Comparison of ENCODE assay signal across 9 mouse cellular contexts in the genomic region with DNA sequence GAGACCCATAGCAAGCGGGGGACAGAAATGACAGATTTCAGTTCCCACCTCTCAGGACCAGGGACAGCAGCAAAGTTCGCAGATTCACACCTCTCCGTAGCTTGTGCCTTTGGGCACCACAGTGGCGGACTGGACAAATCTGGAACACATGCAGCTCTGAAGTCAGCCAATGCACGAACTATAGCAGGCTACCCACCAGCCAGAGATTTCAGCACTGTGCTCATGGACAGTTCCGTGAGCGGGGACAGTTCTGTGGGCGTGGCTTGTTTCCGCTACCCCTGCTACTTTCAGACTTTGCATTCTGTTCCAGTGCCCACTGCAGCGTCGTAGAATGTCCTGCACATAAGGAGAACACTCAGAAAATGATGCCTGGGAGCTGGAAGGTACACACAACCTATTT. TPM values are rescaled to one million over a fixed set of nuclear protein-coding genes. Genes with fewer than 3 reads are reported as not detected.
A peak's percentile ranks its signal among the peaks of the same experiment; 100 is the strongest.
DNase-seq lines count a peak whose midpoint lies in the region; ATAC-seq and TF ChIP-seq lines count a peak whose summit lies in the region.
"Had no signal": no experiment of that assay in that cellular context is flagged by ENCODE, and none has a peak within 500 bp of the region (broad histone marks: within the 10 kb centered on the region; RNA-seq: fewer than 3 reads in every experiment).

No protein-coding gene starts in this region.

- H3K36me3 ChIP-seq in midbrain, embryonic 10.5 days = no peaks in the 10 kb centered on the region
- H3K36me3 ChIP-seq in midbrain, embryonic 16.5 days (ENCODE audit: control insufficient read depth, insufficient read depth, low read length) = no peaks in the 10 kb centered on the region
- no peaks in the 10 kb centered on the region for H3K36me3 ChIP-seq in hindbrain, postnatal 0 days (ENCODE audit: insufficient read depth, low read length)
- H3K36me3 ChIP-seq in myocyte (ENCODE audit: control insufficient read depth, insufficient read depth) = no peaks in the 10 kb centered on the region
- H3K36me3 ChIP-seq: heart, embryonic 15.5 days had no signal

- no peaks in the 10 kb centered on the region for H3K79me2 ChIP-seq in myocyte (ENCODE audit: control insufficient read depth, insufficient read depth)

- H3K4me3 ChIP-seq in midbrain, embryonic 10.5 days = no peak overlapping the region
- H3K4me3 ChIP-seq in midbrain, embryonic 16.5 days (ENCODE audit: low read depth, low read length) = no peak overlapping the region
- H3K4me3 ChIP-seq in hindbrain, postnatal 0 days (ENCODE audit: low read length) = no peak overlapping the region
- H3K4me3 ChIP-seq in myocyte = no peak overlapping the region
- H3K4me3 ChIP-seq: heart, embryonic 15.5 days had no signal

- H3K9me3 ChIP-seq in midbrain, embryonic 10.5 days (replicated peaks) = peaks cover 3% of the 10 kb centered on the region; the same call in 1 of the 2 replicates
- no peaks in the 10 kb centered on the region for H3K9me3 ChIP-seq in midbrain, embryonic 16.5 days (replicated peaks; ENCODE audit: control insufficient read depth, low read length, poor library complexity, severe bottlenecking)
- H3K9me3 ChIP-seq in hindbrain, postnatal 0 days (ENCODE audit: low read length) = no peaks in the 10 kb centered on the region
- H3K9me3 ChIP-seq: heart, embryonic 15.5 days had no signal

- TF ChIP-seq POLR2A in myocyte (IDR thresholded peaks at IDR 0.05; ENCODE audit: insufficient read length, low read depth) = no peak

- no peak overlapping the region for H3ac ChIP-seq in myocyte (ENCODE audit: control insufficient read depth, insufficient read length)

- no peak overlapping the region for H3K27ac ChIP-seq in midbrain, embryonic 10.5 days (replicated peaks)
- no peak overlapping the region for H3K27ac ChIP-seq in midbrain, embryonic 16.5 days (ENCODE audit: low read length)
- no peak overlapping the region for H3K27ac ChIP-seq in hindbrain, postnatal 0 days
- H3K27ac ChIP-seq: heart, embryonic 15.5 days had no signal

- H3K9ac ChIP-seq in midbrain, embryonic 16.5 days (ENCODE audit: low read depth, low read length) = no peak overlapping the region
- no peak overlapping the region for H3K9ac ChIP-seq in hindbrain, postnatal 0 days (replicated peaks; ENCODE audit: low read length)
- H3K9ac ChIP-seq: heart, embryonic 15.5 days had no signal

- no peak overlapping the region for H3K4me2 ChIP-seq in midbrain, embryonic 16.5 days (ENCODE audit: low read length)
- no peak overlapping the region for H3K4me2 ChIP-seq in hindbrain, postnatal 0 days (ENCODE audit: low read depth, low read length)
- H3K4me2 ChIP-seq in myocyte (ENCODE audit: low read depth) = no peak overlapping the region
- H3K4me2 ChIP-seq: heart, embryonic 15.5 days had no signal

- H3K4me1 ChIP-seq in midbrain, embryonic 10.5 days = no peaks in the 10 kb centered on the region
- H3K4me1 ChIP-seq in midbrain, embryonic 16.5 days (ENCODE audit: control insufficient read depth, insufficient read depth, low read length) = peaks cover 9% of the 10 kb centered on the region; the same call in 1 of the 2 replicates
- H3K4me1 ChIP-seq in hindbrain, postnatal 0 days (ENCODE audit: insufficient read depth, low read length) = peaks cover 5% of the 10 kb centered on the region; the same call in 1 of the 2 replicates
- H3K4me1 ChIP-seq: heart, embryonic 15.5 days had no signal

- WGBS in midbrain, embryonic 10.5 days = 26% methylated on average over 11 of the region's 11 CpGs
- WGBS in midbrain, embryonic 16.5 days = 18% methylated on average over 11 of the region's 11 CpGs
- WGBS in hindbrain, postnatal 0 days = 26% methylated on average over 11 of the region's 11 CpGs

- ATAC-seq in midbrain, embryonic 16.5 days = no peak
- ATAC-seq in hindbrain, postnatal 0 days = 0 out of 2 replicates have a peak, but pooled peaks have one; percentile 30
- no peak for ATAC-seq in cerebellum, adult (ENCODE audit: insufficient number of reproducible peaks, low FRiP score, low TSS enrichment)

- no peaks in the 10 kb centered on the region for H3K27me3 ChIP-seq in midbrain, embryonic 10.5 days (ENCODE audit: low read depth, poor library complexity, severe bottlenecking)
- H3K27me3 ChIP-seq in midbrain, embryonic 16.5 days (ENCODE audit: control insufficient read depth, insufficient read depth, low read depth, low read length) = no peaks in the 10 kb centered on the region; the same call in 1 of the 2 replicates
- H3K27me3 ChIP-seq in hindbrain, postnatal 0 days (ENCODE audit: insufficient read depth, low read length) = no peaks in the 10 kb centered on the region; the same call in 1 of the 2 replicates
- H3K27me3 ChIP-seq in myocyte (ENCODE audit: control insufficient read depth, insufficient read depth, insufficient read length) = no peaks in the 10 kb centered on the region
- H3K27me3 ChIP-seq: heart, embryonic 15.5 days had no signal

- peak; percentile 10 to 47 for DNase-seq in adrenal gland, adult (ENCODE audit: inconsistent age in 2 of 2, low spot score in 1 of 2)
- DNase-seq in adrenal gland, adult 2 months = no peak
- peak; percentile 60 for DNase-seq in midbrain, embryonic 10.5 days (ENCODE audit: low spot score)
- DNase-seq in hindbrain, postnatal 0 days (ENCODE audit: low spot score) = peak; percentile 65
- no peak for DNase-seq in cerebellum, adult 9-11 months

- TF ChIP-seq CTCF in hindbrain, postnatal 0 days (IDR thresholded peaks at IDR 0.05; ENCODE audit: low read depth) = no peak

TF ChIP-seq in myocyte, 11 proteins besides CTCF, POLR2A, EP300 and RAD21:
- TF ChIP-seq MAX (IDR thresholded peaks at IDR 0.05; ENCODE audit: low read depth) (no peak), REST (IDR thresholded peaks at IDR 0.05; ENCODE audit: insufficient read depth, insufficient read length) (peak; percentile 69)

RNA-seq across cellular contexts. Expression of gene A430005L14Rik, which starts 49.5 kb away (rescaled TPM):
- total RNA-seq in adrenal gland, adult 2 months (2021) = 10 to 100 TPM; 18.0 to 19.9 TPM
- 45.5 and 47.9 TPM in 2 replicates for polyA plus RNA-seq in adrenal gland, adult 2 months (2012; rRNA removed)
- 138 and 162 TPM in 2 replicates for polyA plus RNA-seq in midbrain, embryonic 10.5 days (2016; fragmentation: Nextera tagmentation; extraction: Ambion mirVana)
- 55.5 and 56.8 TPM in 2 replicates for polyA plus RNA-seq in midbrain, embryonic 16.5 days (2015; fragmentation: Nextera tagmentation; extraction: Ambion mirVana)
- total RNA-seq in hindbrain, postnatal 0 days (2014; rRNA removed) = 18.9 and 47.4 TPM in 2 replicates
- polyA plus RNA-seq in hindbrain, postnatal 0 days (2015; fragmentation: Nextera tagmentation; extraction: Ambion mirVana) = 45.3 and 48.2 TPM in 2 replicates
- 29.2 TPM for polyA plus RNA-seq in myocyte (2012; fragmentation: generic; extraction: Trizol)

Comparison
In these comparisons a context has a peak if more than half of its experiments do, and no peak if none do; other contexts are left out.
1. DNase-seq: peak in adrenal gland, adult (2 of 2), midbrain, embryonic 10.5 days (single experiment) and hindbrain, postnatal 0 days (single experiment); none in adrenal gland, adult 2 months (single experiment) and cerebellum, adult 9-11 months (single experiment).